Mouse (Mus musculus): ENCODE data around the gene Tbc1d17. TPM values are rescaled to one million over a fixed set of nuclear protein-coding genes. Genes with fewer than 3 reads are reported as not detected.

The Tbc1d17 gene
- polyA plus RNA-seq (2015; fragmentation: Nextera tagmentation; extraction: Ambion mirVana): 64.5 and 72.0 TPM in 2 replicates

- Histone ChIP-seq H3K4me2 (peak within 1 kb of the TSS; percentile 68), H3K27ac (peak within 1 kb of the TSS; percentile 99), H3K9me3 (no peaks in the 10 kb centered on the region), H3K9ac (peak within 1 kb of the TSS; percentile 64), H3K4me1 (peaks cover 39% of the 10 kb centered on the region), H3K27me3 (replicated peaks) (no peaks in the 10 kb centered on the region), H3K36me3 (peaks cover 35% of the 10 kb centered on the region), H3K4me3 (replicated peaks) (peak within 1 kb of the TSS; percentile 69)
- peak; percentile 82 for ATAC-seq (ENCODE audit: insufficient read depth, low FRiP score, low read depth)
- under 1% methylated on average over 54 of the region's 54 CpGs for WGBS
These were observed at the start of gene Tbc1d17, which contains the start of gene Akt1s1 for GRCm38 (mm10) chr7:44848561-44849415. Gene Tbc1d17 (minus strand): TSS chr7:44849079. Gene Akt1s1 (plus strand): TSS chr7:44848991.

- WGBS: 34% methylated on average over 19 of the region's 19 CpGs
- 0 out of 2 replicates have a peak overlapping the region, but pooled peaks have one; percentile 19 for H3K4me2 ChIP-seq
- peak; percentile 16 for ATAC-seq (ENCODE audit: insufficient read depth, low FRiP score, low read depth)
- H3K4me3 ChIP-seq (replicated peaks): no peak overlapping the region
- no peaks in the 10 kb centered on the region for H3K27me3 ChIP-seq (replicated peaks)
- no peaks in the 10 kb centered on the region for H3K9me3 ChIP-seq
- H3K4me1 ChIP-seq: peaks cover 36% of the 10 kb centered on the region
- no peak overlapping the region for H3K27ac ChIP-seq
- H3K36me3 ChIP-seq: peaks cover 10% of the 10 kb centered on the region; the same call in 1 of the 2 replicates
- H3K9ac ChIP-seq: no peak overlapping the region
These were observed 49.7 kb upstream of the Tbc1d17 start for GRCm38 (mm10) chr7:44898607-44899006.

GRCm38 (mm10) chr7:44896499-44896898, 47.6 kb upstream of the Tbc1d17 start:
- ATAC-seq (ENCODE audit: insufficient read depth, low FRiP score, low read depth): no peak
- 35% methylated on average over 10 of the region's 10 CpGs for WGBS
- no peaks in the 10 kb centered on the region for H3K27me3 ChIP-seq (replicated peaks)

GRCm38 (mm10) chr7:44895593-44896434, 46.9 kb upstream of the Tbc1d17 start, which contains the start of gene Fuz:
Gene Fuz (plus strand): TSS chr7:44896079.
- H3K27ac ChIP-seq: peak within 1 kb of the TSS; percentile 87
- peak; percentile 36; the same call in 1 of the 2 replicates for ATAC-seq (ENCODE audit: insufficient read depth, low FRiP score, low read depth)
- H3K4me3 ChIP-seq (replicated peaks): peak within 1 kb of the TSS; percentile 67
- H3K36me3 ChIP-seq: no peaks in the 10 kb centered on the region
- peaks cover 41% of the 10 kb centered on the region for H3K4me1 ChIP-seq
- 1% methylated on average over 34 of the region's 34 CpGs for WGBS
- no peaks in the 10 kb centered on the region for H3K27me3 ChIP-seq (replicated peaks)
- no peaks in the 10 kb centered on the region for H3K9me3 ChIP-seq
- peak within 1 kb of the TSS; percentile 77 for H3K4me2 ChIP-seq
- peak within 1 kb of the TSS; percentile 62; the same call in 1 of the 2 replicates for H3K9ac ChIP-seq

More at GRCm38 (mm10) chr7:44896499-44896898, 47.6 kb upstream of the Tbc1d17 start:
- Histone ChIP-seq H3K4me2 (peak overlapping the region; percentile 77), H3K9me3 (no peaks in the 10 kb centered on the region), H3K9ac (peak overlapping the region; percentile 62; the same call in 1 of the 2 replicates), H3K4me3 (replicated peaks) (peak overlapping the region; percentile 67), H3K4me1 (peaks cover 38% of the 10 kb centered on the region), H3K36me3 (no peaks in the 10 kb centered on the region), H3K27ac (peak overlapping the region; percentile 87)

- no peak overlapping the region for H3K9ac ChIP-seq
- 72% methylated on average over 7 of the region's 7 CpGs for WGBS
- peak overlapping the region; percentile 67 for H3K4me3 ChIP-seq (replicated peaks)
- H3K4me2 ChIP-seq: peak overlapping the region; percentile 77
- no peak for ATAC-seq (ENCODE audit: insufficient read depth, low FRiP score, low read depth)
- peak overlapping the region; percentile 87 for H3K27ac ChIP-seq
- H3K36me3 ChIP-seq: no peaks in the 10 kb centered on the region
- H3K9me3 ChIP-seq: no peaks in the 10 kb centered on the region
- H3K27me3 ChIP-seq (replicated peaks): no peaks in the 10 kb centered on the region
- peaks cover 47% of the 10 kb centered on the region for H3K4me1 ChIP-seq
These were observed 46.3 kb upstream of the Tbc1d17 start for GRCm38 (mm10) chr7:44895206-44895592.

DNA sequence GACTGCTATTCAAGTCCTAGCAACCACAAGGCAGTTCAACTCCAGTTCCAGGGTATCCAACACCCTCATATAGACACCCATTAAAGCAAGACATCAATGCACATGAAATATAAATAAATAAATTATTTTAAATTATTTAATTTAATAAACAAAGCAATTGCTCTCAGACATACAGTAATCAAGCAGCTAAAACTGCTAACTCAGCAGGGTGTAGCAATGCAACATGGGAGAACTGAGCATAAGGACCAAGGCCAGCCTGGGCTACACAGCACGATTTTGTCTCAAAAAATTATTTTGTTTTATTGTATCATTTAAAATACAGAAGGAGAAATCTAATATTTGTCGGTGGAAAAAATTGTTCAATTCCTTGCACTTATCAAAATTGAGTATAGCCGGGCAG, 45.3 kb upstream of the Tbc1d17 start:
- no peak overlapping the region for H3K9ac ChIP-seq
- H3K9me3 ChIP-seq: no peaks in the 10 kb centered on the region
- H3K27me3 ChIP-seq (replicated peaks): no peaks in the 10 kb centered on the region
- no peak overlapping the region for H3K4me2 ChIP-seq
- no peaks in the 10 kb centered on the region for H3K36me3 ChIP-seq
- H3K4me3 ChIP-seq (replicated peaks): no peak overlapping the region
- no peak overlapping the region for H3K27ac ChIP-seq
- H3K4me1 ChIP-seq: peaks cover 46% of the 10 kb centered on the region
- 88% methylated on average over 3 of the region's 3 CpGs for WGBS
- ATAC-seq (ENCODE audit: insufficient read depth, low FRiP score, low read depth): no peak

- no peak overlapping the region for H3K9ac ChIP-seq
- ATAC-seq (ENCODE audit: insufficient read depth, low FRiP score, low read depth): no peak
- no peaks in the 10 kb centered on the region for H3K27me3 ChIP-seq (replicated peaks)
- H3K4me1 ChIP-seq: peaks cover 37% of the 10 kb centered on the region
- H3K4me2 ChIP-seq: peak overlapping the region; percentile 38
- no peaks in the 10 kb centered on the region for H3K9me3 ChIP-seq
- no peak overlapping the region; the same call in 1 of the 2 replicates for H3K4me3 ChIP-seq (replicated peaks)
- WGBS: 19% methylated on average over 8 of the region's 8 CpGs
- peak overlapping the region; percentile 86 for H3K27ac ChIP-seq
- peaks cover 9% of the 10 kb centered on the region; the same call in 1 of the 2 replicates for H3K36me3 ChIP-seq
These were observed 44.3 kb upstream of the Tbc1d17 start for GRCm38 (mm10) chr7:44893197-44893596.

DNA sequence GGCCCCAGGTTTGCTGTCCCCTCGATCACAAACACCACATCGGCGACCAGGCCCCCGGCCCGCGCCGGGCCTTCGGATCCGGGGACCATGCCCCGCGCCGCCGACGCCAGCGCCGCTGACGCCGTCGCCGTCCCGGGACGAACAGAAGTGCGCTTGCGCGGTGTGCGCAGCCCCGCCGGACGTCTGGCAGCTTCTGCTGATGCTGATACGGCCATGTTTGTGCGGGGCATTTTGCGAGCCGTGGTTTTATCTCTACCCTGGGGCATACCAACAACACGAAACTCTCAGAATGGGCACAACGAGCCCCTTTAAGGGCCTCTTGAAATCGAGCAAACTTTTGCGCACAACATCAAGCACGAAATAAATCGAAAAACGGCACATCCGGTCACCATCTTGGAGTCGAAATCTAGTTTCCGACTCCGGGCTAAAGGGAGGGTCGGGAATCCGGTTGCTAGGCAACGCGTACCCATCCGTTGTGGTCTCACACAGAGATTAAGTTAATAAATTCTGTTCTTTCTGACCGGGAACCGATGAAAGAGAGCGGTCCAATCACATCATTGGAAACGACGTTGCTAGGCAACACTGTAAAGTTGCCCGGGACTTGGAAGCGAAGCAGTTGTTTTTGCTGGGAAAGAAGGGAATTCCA, 43.5 kb upstream of the Tbc1d17 start, which contains the start of gene Med25:
Gene Med25 (minus strand): TSS at position 437 of the 646 bp plus-strand sequence.
- peak within 1 kb of the TSS; percentile 75 for H3K4me3 ChIP-seq (replicated peaks)
- peaks cover 33% of the 10 kb centered on the region for H3K4me1 ChIP-seq
- H3K36me3 ChIP-seq: peaks cover 9% of the 10 kb centered on the region; the same call in 1 of the 2 replicates
- peak within 1 kb of the TSS; percentile 83 for H3K9ac ChIP-seq
- peak within 1 kb of the TSS; percentile 72 for H3K4me2 ChIP-seq
- no peaks in the 10 kb centered on the region for H3K27me3 ChIP-seq (replicated peaks)
- H3K9me3 ChIP-seq: no peaks in the 10 kb centered on the region
- under 1% methylated on average over 56 of the region's 56 CpGs for WGBS
- H3K27ac ChIP-seq: peak within 1 kb of the TSS; percentile 99
- peak; percentile 74 for ATAC-seq (ENCODE audit: insufficient read depth, low FRiP score, low read depth)

GRCm38 (mm10) chr7:44891611-44892010, 42.7 kb upstream of the Tbc1d17 start:
- no peak for ATAC-seq (ENCODE audit: insufficient read depth, low FRiP score, low read depth)
- 22% methylated on average over 6 of the region's 6 CpGs for WGBS
- 0 out of 2 replicates have a peak overlapping the region, but pooled peaks have one; percentile 99 for H3K27ac ChIP-seq
- H3K4me3 ChIP-seq (replicated peaks): peak overlapping the region; percentile 75
- peaks cover 9% of the 10 kb centered on the region; the same call in 1 of the 2 replicates for H3K36me3 ChIP-seq
- H3K9me3 ChIP-seq: no peaks in the 10 kb centered on the region
- no peaks in the 10 kb centered on the region for H3K27me3 ChIP-seq (replicated peaks)
- H3K9ac ChIP-seq: peak overlapping the region; percentile 83
- H3K4me1 ChIP-seq: peaks cover 25% of the 10 kb centered on the region
- H3K4me2 ChIP-seq: peak overlapping the region; percentile 72

DNA sequence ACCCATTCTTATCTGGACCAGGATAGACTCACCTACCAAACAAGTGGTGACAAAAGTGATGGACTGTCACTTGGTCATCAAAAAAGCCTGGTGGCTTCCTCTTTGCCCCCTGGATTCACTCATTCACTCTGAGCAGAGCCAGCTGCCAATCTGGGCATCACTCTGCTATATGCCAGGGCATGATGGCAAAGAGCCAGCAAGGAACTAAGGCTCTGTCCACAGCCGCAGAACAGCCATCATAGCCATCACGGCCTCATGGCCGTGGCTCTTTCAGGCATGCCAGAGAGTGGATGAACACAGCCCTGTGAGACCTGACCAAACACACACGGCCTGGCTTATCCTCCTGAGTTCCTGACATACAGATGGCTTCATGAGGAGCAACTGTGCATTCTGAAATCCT, 41.9 kb upstream of the Tbc1d17 start:
- H3K9me3 ChIP-seq: no peaks in the 10 kb centered on the region
- H3K9ac ChIP-seq: no peak overlapping the region
- no peaks in the 10 kb centered on the region for H3K27me3 ChIP-seq (replicated peaks)
- peak overlapping the region; percentile 75; the same call in 1 of the 2 replicates for H3K4me3 ChIP-seq (replicated peaks)
- H3K36me3 ChIP-seq: peaks cover 11% of the 10 kb centered on the region; the same call in 1 of the 2 replicates
- ATAC-seq (ENCODE audit: insufficient read depth, low FRiP score, low read depth): no peak
- peaks cover 23% of the 10 kb centered on the region for H3K4me1 ChIP-seq
- H3K4me2 ChIP-seq: peak overlapping the region; percentile 72
- WGBS: 83% methylated on average over 4 of the region's 4 CpGs
- no peak overlapping the region for H3K27ac ChIP-seq

- Histone ChIP-seq H3K4me1 (peaks cover 20% of the 10 kb centered on the region), H3K27ac (no peak overlapping the region), H3K27me3 (replicated peaks) (no peaks in the 10 kb centered on the region), H3K36me3 (peaks cover 14% of the 10 kb centered on the region; the same call in 1 of the 2 replicates), H3K4me3 (replicated peaks) (no peak overlapping the region), H3K9ac (no peak overlapping the region), H3K9me3 (no peaks in the 10 kb centered on the region), H3K4me2 (peak overlapping the region; percentile 72; the same call in 1 of the 2 replicates)
- ATAC-seq (ENCODE audit: insufficient read depth, low FRiP score, low read depth): no peak
- WGBS: 76% methylated on average over 7 of the region's 7 CpGs
These were observed 41.3 kb upstream of the Tbc1d17 start for GRCm38 (mm10) chr7:44890180-44890579.

Measured in stomach, embryonic 15.5 days (tissue).